Mouse (Mus musculus): Measurements from ENCODE around the gene Apol8.
"Not testable (repeated sequence)": the region's sequence is repeated elsewhere in the genome, so short reads cannot be mapped to it uniquely, and the experiment has no call there.

DNA sequence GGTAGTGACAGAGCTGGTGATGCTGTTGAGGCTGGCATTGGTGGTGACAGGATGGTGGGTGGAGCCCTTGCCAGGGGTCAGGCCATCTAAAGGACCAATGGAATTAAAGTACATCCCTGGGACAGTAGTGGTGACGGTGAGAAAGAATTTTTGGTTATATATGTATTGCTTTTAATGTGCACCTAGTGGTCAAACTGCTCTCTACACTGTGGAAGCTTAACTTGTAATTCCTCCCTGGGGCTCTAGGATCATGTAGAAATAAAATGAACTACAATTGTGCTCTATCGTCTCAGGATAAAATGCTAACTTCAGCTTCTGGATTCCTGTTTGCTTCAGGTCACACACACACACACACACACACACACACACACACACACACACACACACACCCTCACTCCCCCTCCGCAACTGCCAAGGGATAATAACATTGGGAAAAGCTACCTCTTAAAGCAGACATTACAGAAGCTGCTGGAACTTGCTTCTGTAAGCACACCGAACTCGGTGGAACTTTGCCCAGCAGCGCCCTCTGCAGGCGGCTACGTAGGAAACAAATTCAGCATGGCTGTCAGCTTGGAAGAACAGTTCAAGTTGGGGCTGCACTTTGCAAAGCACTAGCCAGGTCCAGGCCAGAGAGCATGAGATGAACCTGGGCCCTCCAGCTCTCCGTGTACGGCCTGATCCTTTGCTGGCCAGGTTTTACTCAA is 32.4 kb downstream of the Apol8 start:
- 0 out of 2 replicates have a peak, but pooled peaks have one; percentile 10 for TF ChIP-seq CTCF (IDR thresholded peaks at IDR 0.05; ENCODE audit: low read depth)
- TF ChIP-seq EP300 (IDR thresholded peaks at IDR 0.05; ENCODE audit: low read depth), result not testable (repeated sequence)
